Mouse (Mus musculus) adrenal gland, postnatal 25 days (tissue): ENCODE data around the gene Cept1. TPM values are rescaled to one million over a fixed set of nuclear protein-coding genes. Genes with fewer than 3 reads are reported as not detected.
"Not testable (repeated sequence)": the region's sequence is repeated elsewhere in the genome, so short reads cannot be mapped to it uniquely, and the experiment has no call there.

ENCODE experiments used
- DNase-seq: peaks from one replicate; pipeline ENCODE4 v3.0.0; 2021; ENCODE audit warnings: mixed read lengths
- long read RNA-seq: library from polyadenylated mRNA; stranded (forward); transcript quantifications from one replicate; pipeline ENCODE4 v2.0.0, GENCODE M21; 2021
- total RNA-seq: library from RNA; stranded (reverse); gene quantifications from 2 replicates; pipeline ENCODE4 v1.2.3, GENCODE M21; 2021

Gene Cept1
- total RNA-seq, result 34.0 and 38.6 TPM in 2 replicates
- long read RNA-seq, transcript Cept1-202 (9 exons, 2,814 nt), result minor isoform, 24 of 81 reads
- long read RNA-seq, transcript Cept1-201 (9 exons, 2,020 nt), result major isoform, 31 of 81 reads
- long read RNA-seq, partial matches to known transcripts, result 5 of 81 reads
- long read RNA-seq, other reads (novel, unspliced or antisense), result 21 of 81 reads

DNA sequence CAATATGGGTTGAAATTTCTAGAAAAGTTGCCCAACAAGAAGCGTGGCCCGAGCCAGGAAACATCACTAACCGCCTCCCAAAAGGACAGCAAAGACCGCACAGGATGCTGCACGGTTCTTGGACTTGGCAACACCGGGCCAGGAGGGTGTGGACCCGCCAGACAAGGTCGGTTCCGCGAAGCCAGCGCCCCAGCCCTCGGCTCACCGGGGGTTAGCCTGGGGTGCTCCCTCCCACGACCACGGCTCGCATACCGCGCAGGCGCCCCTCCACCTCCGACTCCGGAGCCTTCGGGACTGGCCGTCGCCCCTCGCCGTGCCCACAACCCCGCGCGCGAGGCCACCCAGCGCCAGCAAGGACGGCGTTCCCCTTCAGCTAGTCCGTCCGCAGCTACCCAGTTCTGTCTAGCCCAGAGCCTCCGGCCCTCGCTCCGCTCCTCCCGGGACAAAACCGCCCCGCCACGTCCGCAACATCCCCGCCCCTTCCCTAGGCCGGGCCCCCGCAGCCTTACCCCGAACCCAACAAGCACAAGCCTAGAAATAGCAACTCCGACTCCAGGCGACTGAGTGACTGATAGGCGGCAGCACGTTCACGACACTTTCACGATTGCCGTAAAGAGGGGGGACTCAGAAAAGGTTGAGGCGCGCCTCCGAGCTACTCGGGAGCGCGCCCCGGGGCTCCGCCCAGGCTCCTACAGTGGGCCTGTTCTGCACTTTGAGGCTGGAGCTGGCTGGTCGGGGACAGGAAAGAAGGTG, at the start of gene Cept1, which contains the start of gene Dram2:
TSS of gene Cept1 (minus strand) at position 632 of the 753 bp plus-strand sequence.
TSS of gene Dram2 (plus strand) at position 628 of the 753 bp plus-strand sequence.
- peak; percentile 87 for DNase-seq

DNA sequence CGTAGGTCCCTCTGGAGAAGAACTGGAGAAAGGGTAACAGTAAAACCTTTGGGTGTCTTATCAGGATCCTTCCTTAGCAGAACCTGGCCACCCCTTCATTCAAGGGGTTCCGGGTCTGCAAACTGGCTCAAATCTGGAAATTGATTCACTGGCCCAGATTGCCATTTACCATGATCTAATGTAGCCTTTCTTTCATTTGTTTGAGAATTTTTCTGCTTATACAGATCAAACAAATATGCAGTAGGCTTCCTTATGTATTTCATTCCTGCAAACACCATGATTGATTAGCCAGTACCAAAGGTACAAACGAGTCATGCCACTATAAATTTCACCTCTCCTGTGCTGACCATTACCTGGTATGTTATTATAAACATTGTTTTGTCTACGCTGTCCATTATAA, 46.0 kb upstream of the Cept1 start:
- not testable (repeated sequence) for DNase-seq

DNA sequence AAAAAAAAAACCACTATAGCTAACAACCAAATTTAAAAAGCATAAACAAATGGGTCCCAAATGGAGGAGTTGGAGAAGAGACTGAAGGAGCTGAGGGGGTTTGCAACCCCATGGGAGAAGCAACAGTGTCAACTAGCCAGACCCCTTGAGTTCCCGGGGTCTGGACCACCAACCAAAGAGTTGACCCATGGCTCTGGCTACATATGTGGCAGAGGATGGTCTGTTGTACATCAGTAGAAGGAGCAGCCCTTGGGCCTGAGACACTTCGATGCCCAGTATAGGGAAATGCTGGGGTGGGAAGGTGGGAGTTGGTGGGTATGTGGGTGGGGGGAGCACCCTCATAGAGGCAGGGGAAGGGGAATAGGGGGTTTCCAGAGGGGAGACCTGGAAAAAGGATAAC, 31.7 kb upstream of the Cept1 start:
- no peak for DNase-seq

DNA sequence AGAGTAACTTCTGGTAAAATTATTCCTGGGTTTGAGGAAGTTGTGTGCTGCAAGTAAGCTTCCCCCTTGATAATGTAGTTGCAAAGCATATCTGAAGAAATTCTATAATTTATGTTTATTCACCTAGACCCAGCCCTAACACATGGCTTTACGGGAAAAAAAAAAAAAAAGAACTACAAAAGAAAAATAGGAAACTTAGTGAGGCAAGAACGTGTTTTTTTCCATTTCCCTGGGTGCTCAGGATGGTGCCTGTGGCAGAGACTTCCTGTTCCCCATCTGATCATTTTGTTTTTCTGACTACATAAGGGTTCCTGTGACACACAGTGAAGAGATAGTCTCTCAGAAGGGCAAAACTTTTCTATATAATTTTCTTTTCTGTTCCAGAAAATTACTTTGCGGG, 25.6 kb upstream of the Cept1 start:
- no peak for DNase-seq

DNA sequence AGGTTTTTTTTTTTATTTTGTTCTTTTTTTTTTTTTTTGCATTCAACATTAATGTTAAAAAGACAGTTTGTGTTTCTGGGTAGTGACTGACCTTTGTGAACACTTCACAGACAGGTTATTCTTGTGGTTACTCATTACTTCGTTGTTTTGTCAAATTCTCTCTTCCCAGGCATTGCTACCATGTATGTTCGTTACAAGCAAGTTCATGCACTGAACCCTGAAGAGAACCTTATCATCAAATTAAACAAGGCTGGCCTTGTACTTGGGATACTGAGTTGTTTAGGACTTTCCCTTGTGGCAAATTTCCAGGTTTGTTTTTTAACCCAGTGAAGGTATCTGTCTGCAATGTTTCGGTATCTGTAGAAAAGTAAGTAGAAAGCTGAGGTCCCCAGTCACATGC, 18.3 kb upstream of the Cept1 start:
- no peak for DNase-seq

DNA sequence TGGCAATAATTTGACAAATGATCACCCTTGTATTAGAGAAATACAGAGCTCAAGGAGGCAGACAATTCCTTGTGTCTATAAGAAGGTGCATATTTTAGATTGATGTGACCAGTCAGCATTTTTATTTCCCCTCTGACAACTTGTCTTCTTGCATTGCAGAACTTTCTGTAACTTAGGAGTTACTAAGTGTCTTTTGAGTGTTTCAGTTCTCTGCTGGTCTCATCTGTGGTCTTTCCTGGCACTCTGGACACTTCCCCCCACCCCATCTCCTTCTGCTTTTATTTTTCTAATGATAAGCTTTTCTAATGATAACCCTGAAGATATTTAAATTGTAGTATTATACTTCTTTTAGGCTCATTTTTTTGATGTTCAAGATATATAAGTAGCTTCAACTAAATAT, 10.7 kb upstream of the Cept1 start:
- DNase-seq, result no peak

DNA sequence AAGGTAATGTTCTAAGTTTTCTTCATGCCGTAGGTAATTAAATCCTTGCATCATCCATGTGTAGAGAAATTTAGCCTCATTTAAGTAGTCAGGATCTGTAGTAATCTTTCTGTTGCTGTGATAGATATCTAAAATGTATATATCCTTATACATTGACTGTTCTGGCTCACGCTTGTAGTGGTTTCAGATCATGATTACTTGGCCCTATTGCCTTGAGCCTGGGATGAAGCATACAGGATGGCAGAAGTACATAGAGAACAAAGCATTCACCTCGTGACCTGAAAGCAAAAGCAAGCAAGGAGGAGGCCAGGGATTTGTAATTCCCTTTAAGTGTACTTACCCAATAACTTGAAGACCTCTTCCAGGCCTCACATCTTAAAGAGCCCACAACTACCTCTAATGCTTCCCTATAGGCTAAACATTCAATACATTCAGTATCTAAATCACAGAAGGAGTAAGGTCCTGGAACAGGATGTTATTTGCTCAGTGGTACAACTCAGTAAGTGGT, 8.2 kb upstream of the Cept1 start:
- DNase-seq, result no peak

DNA sequence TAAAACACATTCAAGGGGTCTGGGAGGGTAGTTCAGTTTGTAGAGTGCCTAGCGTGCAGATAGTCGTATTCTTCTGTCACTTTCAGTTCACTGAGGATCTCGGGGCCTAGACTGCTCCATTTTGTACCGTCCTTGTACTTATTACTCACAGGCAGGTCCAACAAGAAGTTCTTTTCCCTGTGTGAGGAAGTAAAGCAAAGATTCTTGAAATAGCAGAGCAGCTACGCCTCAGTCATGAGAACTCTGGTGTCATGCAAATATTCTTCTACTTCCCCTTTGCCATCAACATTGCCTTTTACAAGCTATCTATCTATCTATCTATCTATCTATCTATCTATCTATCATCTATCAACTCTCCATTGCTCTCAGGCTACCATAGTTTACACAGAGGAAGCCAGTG, 5.8 kb upstream of the Cept1 start:
- DNase-seq, result no peak

DNA sequence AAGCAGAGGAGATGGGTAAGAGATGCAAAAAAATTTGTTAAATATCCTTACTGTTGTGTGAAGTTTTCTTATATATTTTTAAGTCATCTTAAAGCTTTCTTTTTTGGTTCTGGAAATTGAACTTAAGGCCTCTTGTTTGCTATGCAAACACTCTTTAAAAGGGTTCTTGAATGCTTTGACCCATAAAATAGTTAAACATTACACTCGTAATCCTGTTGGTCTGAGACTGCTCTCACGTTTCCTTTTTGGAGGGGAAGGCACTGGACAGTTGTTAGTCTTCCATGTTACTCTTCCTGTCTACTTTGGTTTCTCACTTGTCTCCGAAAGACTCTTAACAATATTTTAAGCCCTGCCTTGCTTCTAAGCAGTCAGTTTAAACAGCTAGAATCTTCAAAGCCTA, 1.4 kb upstream of the Cept1 start:
- DNase-seq, result no peak

DNA sequence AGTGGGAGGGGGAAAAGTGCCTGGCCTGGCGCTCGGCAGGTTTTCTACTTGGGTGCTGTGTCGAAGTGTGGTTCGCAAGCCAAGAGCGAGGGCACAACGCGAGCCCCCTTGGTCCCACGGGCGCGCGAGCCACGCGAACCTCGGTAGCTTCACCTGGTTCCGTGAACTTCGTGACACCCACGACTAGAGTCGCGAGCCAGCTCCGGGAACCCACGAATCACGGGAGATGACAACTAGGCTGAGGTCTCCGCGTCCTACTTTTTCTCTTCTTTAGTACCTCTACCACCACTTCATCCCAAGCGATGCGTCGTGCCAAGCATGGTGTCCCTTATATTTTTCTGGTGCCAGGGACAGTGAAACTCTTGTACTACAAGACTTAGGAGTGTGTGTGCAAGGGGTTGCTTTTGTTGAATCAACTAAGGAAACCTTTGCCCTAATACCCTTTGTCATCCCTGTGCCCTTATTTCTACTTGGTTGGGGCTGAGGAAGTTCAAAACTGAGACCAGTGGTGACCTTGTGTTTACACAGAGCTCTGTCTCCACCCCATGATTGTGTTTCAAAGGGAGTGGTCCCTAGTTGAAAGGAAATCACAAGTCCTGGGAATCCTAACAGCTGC, 430 bp upstream of the Cept1 start:
- DNase-seq, result no peak

DNA sequence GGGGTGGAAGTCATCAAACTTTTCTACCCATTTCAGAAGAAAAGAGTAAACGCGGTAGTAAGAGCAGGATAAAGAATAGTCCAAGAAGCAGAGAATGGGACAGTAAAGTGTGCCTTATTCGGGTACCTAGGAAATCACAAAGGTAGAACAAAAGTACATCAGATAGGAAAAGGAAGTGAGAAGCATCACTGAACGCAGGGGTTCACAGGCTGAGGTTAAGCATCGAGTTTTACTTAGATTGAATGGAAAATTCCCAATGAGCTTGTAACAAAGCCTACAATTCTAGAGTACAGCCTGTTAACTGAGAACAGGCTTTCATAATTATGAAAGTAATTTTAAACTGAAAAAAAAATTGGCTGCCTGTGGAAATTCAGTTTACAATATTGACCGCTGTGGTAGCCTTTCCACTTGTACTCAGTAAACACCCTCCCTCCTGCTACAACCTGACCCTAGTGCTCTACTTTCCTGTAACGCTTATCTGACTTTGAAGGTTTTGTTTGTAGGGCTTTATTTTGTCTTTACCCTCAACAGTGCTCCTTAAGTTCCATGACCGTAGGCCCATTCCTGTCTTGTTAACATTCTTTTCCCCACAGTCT, 2.8 kb downstream of the Cept1 start:
- no peak for DNase-seq

DNA sequence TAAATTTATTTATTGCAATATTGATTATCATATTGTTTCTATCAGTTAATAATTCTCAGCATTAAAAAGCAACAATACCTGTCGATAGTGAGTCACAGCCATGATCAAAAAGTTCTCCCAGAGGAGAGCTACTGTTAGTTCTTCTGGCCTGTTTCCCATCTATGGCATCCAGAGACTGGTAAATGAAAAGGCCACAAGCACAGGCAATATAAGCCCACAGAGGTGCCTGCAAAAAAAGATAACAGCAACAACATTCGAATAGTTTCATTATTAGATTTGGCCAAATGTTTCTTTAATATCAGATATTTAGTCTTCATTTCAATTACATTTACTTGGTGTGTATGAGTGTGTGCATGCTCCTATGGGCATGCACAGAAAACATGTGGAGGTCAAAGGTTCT, 14.3 kb downstream of the Cept1 start:
- no peak for DNase-seq

DNA sequence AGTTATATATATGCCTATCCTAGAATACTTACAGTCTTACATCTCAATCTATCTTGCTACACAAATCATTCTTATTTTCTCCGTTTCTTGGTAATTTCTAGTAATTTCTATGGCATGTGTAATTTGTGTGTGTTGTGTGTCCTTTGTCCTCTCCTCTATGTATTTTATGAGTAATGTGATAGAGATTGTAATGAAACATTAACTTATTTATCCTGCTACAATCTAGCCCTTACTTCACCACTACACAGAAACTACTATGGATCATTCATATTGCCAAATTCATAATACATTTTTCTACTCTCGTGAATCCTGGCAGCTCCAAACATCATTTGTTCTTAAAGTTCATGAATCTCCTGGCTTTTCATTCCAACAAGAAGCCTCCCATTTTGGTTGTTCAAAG, 19.6 kb downstream of the Cept1 start:
- no peak for DNase-seq

DNA sequence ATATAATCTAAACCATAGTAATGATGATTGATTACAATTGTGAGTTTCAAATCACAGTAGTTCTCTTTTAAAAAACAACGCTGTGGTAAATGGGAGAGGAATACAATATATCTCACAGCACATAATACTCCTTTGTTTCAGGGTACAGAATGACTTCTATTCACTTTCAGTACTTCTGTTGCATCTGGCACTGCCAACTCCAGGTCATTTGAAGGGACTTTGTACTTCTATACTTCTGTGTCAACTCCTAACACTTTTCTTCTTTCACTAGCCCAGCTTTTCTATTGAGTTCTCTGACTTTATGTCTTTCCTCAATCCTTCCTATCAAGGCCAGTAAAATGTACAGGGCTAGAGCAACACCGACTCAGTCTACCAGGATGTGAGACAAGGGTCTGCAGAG, 21.2 kb downstream of the Cept1 start:
- DNase-seq, result no peak

DNA sequence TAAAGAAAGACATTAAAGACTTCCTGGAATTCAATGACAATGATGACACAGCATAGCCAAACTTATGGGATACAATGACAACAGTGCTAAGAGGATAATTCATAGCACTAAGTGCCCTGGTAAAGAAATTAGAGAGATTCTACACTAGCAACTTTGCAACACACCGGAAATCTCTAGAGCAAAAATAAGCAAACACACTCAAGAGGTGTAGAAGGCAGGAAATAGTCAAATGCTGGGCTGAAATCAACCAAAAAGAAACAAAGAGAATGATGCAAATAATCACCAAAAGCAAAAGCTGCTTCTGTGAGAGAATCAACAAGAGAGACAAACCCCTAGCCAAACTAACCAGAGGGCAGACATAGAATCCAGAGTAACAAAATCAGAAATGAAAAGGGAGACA, 24.9 kb downstream of the Cept1 start:
- no peak for DNase-seq

DNA sequence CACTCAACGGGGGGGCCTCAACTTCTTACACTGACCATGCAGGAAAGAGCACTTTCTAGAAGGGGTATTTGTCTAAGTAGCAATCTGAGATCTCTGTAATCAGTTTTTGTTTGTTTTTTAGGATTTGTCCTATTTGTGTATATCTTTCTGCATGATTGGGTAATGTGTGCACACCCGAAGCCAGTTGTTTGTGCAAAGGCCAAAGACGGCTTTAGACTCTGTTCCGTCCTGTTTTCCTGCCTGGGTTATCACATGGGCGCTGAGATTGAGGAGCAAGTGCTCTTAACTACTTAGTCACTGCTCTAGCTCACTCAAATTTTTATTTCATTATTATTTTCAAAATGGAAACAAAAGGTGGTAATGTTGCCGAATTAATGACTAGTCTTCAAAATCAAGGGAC, 32.6 kb downstream of the Cept1 start:
- DNase-seq, result no peak

DNA sequence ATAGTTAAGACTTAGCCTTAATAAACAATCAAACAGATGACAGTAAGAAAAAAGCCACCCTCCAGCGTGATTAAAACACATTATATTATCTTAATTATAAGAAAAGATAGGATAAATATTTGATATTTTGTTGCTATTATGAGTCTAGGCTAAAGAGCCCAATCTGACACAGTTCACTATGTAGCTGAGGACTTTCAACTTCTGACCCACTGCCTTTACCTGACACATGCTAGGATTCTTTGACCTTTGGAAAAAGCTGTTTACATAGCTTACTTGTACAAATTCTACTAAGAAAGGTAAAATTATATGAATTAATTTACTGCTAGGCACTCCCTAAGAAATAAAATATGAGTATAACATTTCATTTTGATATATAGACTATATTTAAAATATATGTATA, 36.9 kb downstream of the Cept1 start:
- no peak for DNase-seq

DNA sequence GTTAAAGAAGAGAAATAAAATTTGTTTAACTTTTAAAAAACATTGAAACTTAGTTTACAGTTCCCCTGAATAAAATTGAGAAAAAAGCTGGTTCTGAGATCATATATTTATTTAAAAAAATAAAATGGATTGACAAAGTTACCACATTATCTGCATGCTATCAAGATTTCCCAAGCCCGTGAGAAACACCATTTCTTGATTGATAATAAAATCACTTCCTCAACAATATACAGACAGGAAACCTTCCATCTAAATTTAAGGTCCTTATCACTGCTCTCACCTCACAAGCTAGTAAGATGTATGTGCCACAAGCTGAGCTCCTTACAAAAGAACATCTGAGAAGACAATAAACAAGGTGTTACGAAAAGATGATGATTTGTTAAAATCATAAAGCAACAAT, 44.7 kb downstream of the Cept1 start:
- no peak for DNase-seq

DNA sequence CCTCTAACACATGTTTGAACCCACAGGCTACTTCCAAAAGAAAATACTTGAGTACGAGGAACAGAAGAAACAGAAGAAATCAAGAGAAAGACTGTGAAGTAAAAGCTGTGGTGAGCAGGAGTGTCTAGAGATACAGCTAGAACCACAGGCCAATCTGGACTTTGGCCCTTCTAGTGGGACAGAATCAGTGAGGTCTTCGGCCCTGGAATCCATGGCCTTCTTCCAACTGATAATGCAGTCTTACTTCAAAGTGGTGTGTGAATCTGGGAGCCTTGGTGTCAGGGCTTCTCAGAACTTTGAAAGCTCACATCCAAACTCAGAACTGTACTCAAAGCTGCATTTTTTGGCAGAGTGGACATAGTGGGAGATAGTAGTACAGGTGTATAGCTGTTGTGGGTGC, 47.1 kb downstream of the Cept1 start:
- no peak for DNase-seq

DNA sequence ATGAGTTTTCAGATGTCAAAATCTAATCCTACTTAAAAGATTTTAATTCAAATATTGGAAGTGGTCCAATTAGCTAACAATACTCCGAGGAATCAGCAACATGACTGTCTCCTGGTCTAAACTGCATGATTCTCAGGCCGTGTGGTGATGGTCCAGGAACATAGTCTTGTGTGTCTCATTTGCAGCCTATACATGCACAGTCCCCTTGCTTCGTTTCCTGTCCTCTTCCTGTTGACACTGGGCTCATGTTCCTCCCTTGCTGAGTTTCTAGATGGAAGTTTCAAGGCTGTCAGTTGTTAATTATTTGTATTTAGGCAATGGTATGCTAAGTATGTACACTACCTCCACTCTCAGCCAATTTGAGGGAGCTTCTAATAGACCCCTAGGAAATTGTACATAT, 50.6 kb downstream of the Cept1 start:
- no peak for DNase-seq

DNA sequence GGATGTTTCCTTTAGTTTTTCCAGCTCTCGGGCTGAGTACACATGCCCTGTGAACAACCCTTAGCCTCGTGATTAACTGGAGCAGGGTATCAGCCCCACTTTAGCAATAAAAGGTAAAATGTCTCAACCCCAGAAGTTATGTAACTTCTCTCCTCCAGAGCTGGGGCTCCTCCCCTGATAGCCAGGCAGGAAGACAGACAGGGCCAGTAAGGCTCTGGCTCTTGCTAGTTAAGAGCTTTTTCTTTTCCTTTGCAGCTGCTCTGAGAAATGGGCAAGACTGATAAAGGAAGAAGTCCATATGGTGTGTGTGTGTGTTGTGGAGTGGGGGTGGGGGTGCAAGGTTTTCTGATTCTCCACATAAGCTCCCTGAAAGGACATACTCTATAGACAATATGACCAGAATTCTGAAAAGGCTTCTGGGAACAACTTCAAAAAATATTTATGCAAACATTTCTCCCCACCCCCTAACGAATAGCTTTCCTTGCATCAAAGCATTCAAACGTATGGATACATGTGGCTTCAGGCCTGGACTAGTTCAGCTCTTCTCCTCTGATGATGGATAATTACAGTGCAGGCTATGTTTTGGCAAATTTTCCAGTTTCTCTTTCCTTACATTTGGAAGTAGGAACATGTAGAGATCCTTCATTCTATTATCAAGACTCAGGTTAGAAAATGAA, 51.4 kb downstream of the Cept1 start:
- DNase-seq, result no peak

DNA sequence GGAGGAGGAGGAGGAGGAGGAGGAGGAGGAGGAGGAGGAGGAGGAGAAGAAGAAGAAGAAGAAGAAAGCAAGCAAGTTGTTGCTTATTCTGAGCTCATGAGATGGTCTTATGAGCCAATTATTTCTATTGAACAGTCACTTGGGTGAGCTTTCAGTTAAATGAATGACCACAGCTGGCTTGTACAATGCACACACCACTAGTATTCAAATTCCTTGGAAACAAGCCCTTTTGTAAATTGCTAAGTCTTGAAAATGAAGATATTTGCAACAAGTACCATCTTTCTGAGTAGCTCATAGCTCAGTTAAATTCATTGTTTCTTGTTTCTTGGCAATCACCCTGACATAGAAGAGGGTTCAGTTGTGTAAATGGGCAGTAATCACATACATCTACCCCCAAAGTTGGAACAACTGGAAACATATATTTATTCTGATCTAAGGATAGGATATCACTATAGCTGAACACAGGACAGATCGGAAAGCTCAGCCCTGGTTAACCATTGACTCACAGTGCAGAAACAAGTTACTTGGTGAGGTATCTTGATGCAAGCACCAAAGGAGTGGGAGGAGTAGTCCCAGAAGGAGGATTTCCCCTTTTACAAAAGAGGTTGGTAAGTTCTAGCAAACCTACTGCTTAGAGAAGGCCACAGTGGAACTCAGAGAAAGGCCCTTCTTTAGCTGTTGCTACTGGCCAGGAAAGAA, 52.1 kb downstream of the Cept1 start:
- DNase-seq, result no peak
